Mouse (Mus musculus) spleen, adult 12 weeks (tissue): Measurements from ENCODE around the gene Pla2g12b.

Experiments
- DNase-seq: peaks from one replicate; pipeline ENCODE4 v3.0.0; 2022; ENCODE audit warnings: low spot score

The Pla2g12b gene

DNA sequence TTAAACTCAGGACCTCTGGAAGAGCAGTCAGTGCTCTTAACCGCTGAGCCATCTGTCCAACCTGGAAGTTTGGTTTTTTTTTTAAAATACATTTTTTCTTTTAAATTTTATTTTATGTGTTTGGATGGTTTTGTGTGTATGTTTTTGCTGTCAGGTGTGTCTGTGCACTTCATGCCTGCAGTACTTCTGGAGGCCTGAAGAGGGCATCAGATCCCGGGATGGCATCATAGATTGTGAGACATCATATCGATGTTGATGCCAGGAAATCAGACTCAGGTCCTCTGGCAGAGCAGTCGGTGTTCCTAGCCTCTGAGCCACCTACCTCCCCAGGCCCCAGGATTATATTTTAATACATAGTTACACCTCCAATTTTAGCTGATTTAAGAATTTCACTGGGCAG lies 10.3 kb downstream of the Pla2g12b start:
- DNase-seq: no peak

DNA sequence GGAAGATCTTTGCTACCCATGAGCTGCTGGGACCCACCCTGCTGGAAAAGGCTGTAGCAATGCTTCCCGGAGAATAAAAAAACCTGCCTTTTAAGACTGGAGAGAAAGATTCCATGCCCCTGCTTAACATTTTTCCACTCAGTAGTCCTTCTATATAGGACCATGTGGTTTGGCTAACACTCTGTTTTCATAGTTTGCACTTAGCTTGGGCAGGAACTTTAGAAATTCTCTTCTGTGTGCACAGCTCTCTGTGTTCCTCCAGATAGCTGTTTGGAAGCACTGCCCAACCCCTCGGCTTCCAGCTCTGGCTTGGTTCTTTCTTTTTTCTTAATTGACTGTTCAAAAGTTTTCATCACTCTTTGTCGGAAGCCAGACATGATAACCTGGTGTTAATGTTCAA lies 13.2 kb downstream of the Pla2g12b start:
- DNase-seq: no peak

DNA sequence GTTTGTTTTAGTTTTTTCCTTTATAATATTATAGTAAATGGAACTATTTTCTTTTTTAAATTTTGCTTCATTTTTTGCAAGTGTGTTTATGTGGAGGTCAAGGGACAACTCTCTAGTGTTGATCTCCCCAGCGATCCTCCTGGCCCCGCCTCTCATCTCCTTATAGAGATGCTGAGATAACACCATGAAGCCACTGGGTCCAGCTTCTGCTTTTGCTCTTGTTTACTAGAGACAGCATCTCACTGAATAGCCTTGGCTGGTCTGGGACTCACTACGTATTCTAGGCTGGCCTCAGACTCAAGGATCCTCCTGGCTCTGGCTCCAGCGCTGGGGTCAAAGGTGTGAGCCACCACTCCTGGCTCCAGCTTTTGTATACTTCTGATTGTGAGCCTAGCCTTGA lies 16.1 kb downstream of the Pla2g12b start:
- DNase-seq: no peak

DNA sequence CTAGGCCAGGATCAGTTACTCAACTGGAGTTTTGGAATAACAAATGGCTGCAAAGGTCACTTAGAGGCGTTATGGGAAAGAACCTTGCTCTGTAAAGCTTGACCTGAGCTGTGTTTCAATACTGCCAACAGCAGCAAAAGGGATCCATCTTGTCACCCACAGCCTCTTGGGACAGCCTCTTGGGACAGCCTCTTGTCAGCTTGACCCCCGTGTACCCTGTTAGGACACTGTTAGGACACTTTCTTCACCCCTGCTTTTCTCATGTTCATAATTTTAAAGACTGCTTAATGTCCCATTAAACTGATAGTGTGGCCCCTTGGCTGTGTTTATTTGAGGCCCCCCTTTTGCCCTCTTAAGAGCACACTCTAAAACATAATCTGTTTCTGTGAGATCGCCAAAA lies 21.0 kb downstream of the Pla2g12b start:
- no peak for DNase-seq

DNA sequence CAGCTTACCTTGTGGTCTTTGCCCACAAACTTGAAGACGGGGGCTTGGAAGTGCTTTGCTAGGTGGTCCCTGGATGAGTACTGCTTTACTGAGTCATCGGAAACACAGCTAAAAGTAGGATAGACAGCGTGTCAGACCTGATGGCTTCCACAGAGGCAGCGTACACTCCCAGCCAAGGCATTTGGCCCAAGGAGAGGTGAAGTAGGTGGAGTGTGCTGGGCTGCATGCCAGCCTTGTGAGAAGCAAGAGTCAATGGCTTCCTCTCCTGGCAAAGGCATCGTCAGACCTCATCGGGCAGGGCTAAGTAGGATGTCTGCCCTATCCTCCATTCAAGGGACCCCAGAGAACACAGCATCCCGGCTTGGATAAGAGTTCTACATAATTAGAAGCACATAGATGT lies 21.9 kb downstream of the Pla2g12b start:
- no peak for DNase-seq

DNA sequence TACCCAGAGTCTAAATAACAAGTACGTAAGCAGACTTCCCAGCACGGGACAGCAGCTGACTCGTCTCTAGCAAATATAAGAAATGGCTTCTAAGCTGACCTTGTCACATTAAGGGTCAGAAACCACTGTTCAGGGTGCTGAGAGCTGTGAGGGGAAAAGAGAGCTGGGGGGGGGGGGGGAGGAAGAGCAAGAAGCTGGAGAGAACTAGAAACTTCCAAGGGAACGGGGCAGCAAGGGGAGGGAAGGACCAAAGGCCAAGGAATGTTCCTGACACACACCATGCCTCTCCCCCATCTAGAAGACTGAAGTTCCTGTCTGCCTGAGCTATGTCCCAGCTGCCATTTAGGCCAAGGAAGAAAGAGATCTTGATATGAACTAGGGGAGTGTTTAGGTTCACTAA lies 22.9 kb downstream of the Pla2g12b start:
- DNase-seq: no peak

DNA sequence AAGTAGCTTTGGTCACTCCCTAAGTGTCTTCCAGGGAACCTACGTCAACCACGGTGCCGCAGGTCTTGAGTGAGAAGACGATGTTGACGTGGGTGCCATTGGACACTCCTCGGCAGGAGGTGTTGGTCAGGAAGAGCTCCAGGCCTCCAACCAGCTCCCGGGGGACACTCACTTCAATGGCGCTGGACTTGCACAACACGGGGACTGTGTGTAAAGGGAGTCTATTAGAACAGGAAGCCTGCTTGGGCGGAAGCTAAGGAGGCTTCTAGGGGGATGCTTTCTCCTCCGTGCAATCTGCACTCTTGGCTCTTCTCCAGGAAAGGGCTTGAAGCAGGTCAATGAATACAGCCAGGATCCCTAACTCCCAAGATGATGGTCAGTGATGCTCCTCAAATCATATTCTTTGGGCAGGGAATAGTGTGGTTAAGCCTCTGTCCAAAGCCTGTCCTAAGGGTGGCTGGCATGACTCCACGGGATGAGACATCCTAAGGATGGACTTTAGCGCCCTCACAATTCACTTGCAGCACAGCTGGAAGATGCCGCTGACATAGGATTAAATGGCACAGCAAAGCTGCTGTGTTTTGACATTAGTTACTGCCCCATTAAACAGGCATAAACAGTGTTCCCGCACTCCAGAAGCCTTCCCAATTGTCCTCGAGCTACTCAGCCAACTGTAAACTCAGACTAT lies 26.1 kb downstream of the Pla2g12b start:
- DNase-seq: no peak

DNA sequence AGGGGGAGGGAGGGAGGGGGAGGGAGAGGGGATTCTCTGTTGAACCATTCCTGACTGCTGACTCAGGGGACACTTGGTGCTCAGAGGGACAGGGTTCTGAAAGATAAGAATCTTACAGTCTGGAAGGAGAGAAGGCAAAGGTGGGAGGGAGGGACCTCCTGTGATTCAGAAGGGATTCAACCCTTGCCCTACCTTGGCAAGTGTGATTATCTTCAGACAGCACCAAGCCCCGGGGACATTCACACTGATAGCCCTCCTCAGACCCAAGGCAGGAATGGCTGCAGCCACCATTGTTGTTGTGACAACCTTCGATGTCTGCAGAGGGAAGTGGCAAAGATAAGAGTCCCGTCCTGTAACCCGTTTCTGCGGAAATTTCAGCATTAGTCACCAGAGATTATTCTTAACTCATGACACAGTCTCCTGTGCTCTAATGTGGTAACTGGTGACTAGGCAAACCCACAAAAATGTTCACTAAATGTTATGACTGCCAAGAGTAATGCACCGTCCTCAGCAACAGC lies 27.3 kb downstream of the Pla2g12b start:
- no peak for DNase-seq

DNA sequence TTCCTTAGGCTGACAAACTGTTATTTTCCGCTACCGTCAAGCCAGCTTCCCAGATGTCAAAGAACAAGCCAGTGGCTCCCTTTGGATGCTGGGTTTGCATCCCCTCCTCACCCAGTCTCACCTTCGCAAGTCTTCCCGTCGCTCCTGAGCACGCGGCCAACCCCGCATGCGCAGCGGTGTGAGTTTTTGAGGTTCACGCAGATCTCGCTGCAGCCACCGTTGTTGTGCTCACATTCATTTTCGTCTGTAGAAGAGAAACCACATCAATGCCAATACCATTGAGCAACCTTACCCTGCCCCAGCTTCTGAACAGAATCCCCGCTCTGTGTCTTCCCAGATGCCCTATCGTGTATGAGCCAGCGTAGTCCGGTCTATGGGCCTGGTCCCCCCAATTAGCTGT lies 32.3 kb downstream of the Pla2g12b start:
- DNase-seq: no peak

DNA sequence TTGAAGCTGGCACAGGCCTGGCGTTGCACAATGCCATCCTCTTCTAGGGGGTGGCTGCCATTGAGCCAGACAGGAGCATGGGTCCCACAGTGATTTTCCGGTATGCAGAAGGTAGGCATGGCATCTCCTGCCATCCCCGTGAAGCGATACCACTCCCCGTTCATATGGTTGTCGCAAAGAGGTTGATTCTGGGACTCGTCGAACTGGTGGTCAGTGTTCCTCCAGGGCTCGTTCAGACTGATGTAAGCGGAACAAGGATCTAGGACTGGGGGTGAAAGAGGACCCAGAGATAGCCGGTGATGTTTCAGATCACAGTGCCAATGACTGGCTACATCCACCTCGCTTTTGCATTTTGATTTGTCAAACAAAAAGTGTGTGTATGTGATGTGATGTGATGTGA lies 35.2 kb downstream of the Pla2g12b start:
- DNase-seq: no peak

DNA sequence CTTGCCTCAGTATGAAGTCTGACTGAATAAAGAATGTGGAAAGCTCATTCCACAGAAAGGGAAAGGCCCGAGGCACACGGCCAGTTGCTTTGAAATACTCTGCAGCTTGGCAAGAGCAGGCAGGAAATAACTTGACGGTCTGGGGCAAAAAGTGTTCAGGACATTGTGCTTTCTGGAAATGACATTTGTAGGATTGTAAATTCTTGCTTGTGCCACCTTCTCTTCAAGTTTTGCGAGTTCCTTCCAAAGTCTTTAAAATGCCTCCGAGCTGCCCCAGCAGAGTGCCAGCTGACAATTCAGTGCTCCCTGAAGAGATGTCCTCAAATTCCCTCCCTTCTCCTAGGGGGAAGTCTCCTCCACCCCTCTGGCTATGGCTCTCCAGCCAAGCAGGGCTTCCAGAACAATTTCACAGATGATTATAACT lies 36.1 kb downstream of the Pla2g12b start:
- no peak for DNase-seq

DNA sequence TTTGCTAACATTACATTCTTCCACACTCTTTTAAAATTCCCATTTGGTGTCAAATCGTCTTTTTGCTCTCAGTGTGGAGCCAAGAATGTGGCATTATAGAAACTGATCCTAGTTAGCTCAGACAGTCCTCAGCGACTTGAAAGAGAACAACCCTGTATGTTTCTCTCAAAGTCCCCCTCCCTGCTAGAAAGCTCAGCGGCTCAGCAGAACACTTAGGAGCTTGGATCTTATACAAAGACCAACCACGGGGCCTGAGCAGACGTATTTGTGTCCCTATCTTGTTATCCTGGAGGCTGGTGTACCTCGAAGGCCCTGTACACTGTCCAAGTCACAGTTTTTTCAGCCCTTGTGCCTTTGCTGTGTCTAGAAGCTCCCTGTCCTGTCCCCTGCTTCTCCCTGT lies 36.7 kb downstream of the Pla2g12b start:
- no peak for DNase-seq

DNA sequence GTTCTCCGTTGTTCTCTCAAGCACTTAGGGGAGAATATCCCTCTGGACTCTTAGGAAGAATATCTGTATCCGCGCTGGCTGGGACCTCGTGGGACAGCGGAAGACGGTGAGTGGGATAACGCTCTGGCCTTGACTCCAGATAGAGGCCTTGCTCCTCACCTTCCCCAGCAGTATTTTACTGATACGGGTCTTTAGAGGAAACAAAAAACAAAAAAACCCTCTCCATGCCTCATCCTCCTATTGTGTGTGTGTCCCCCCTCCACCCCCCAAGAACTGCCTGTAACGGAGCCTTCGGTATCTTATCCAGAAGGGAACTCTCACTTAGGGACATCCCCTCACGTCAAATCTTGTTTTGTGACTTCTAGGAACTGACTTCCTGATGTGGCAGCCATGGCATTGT lies 38.3 kb downstream of the Pla2g12b start, which contains the start of gene Oit3:
Oit3 (minus strand) TSS at position 44 of the 400 bp plus-strand sequence.
- no peak for DNase-seq

DNA sequence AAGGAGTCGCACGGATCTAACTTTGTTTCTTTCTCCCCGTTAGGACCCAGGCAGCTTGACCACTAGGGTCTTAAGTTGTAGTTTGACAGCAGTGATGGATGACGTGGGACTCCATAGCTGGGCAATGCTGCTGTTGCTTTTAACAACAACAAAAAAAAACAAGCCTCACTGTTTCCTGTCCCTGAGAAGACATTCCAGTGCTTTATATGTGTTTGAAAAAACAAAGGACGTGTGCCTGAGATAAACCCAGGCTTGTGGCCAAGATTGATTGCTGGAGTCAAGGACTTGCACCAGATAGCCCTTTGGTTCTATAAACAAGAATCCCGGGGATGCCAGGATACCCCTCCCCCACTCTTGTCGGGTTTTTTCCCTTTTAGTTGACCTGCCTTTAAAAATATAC lies 39.8 kb downstream of the Pla2g12b start:
- no peak for DNase-seq

DNA sequence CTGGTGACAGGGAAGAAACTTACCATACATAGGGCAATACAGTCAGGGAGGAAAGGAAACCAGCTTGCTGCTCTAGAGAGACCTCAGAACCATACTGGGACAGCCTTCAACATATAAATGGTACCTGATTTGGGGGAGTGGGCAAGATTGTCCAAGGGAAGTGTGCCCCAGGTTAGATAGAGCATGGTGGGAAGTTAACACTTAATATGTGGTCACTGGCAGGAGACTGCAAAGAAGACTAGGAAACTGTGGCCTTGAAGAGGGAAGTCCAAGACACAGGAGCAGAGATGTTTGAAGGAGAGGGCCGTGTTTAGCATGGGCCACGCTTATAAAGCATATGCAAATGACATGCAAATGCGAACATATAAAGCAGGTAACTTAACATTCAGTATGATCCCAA lies 40.6 kb downstream of the Pla2g12b start:
- DNase-seq: no peak

DNA sequence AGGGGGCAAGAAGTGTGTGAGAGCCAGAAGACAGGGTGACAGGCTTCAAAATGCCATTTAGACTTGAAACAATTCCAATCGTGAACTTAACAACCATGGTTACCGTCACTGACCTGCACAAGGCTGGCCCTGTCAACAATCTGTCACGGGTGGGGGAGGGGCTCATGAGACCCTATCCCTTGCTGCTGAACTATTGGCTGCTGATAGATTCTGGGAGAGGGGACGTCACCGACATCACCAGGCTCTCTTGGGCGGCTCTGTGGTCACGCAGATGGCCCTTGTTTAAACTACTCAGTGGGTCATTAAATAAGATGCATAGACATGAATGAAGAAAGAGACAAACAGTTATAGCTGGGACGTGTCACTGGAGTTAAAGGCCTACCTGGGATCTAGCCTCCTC lies 41.2 kb downstream of the Pla2g12b start:
- no peak for DNase-seq

DNA sequence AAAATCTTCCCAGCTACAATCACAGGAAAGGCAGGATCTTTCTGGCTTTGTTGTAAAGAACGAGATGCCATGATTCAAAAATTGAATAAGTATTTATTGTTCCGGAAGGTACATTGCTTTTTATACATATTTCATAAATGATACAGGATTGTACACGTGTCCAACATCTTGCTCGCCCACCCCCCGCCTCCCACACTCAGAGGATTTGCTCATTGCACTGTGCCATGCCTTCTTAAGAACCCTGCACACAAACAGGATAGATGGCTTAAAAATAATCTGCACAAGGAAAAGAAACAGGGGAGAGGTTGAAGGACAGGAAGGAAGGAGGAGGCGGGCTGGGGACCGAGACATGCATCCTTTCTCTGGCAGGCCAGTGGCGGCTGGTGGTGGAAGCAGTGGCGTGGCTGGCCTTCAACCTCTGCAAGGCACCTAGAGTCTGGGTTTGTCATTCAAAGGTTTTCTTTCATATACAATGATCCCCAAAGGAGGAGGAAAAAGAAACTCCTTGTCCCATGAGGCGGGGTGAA lies 43.5 kb downstream of the Pla2g12b start:
- no peak for DNase-seq

DNA sequence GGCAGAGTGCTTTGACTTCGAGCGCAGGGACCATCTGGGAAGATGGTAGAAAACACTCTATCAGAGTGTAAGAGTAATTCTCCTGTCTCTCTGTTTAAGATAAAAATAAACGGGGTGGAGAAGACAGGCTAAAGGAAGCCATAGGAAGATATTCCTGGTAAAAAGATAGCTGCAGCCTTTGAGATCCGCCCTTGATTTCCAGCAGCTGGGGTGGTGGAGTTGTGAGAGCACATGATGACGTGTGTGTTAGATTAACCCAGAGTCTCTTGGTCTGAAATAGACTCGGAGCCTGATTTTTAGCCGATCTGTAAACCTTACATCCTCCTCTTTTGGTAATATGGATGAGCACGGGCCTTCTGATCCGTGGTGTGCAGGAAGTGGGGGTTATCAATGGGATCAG lies 44.1 kb downstream of the Pla2g12b start:
- DNase-seq: no peak

DNA sequence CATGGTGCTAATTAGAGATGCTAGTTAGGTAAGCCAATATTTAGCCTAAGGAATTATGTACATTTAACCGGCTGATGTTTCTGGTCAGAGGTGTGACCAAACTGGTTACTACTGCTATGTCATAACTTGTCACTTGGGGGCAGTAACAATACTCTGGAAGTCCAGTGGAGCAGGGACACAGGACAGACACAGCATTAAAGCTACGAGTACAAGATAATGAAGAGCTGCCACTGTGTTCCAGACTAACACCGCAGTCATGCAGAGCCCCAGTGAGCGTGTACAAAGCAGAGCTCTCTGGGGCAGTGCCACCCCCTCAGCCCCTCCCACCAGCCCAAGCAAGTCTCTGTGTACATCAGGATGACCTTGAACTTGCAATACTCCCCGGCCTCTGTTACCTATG lies 48.4 kb downstream of the Pla2g12b start:
- no peak for DNase-seq

DNA sequence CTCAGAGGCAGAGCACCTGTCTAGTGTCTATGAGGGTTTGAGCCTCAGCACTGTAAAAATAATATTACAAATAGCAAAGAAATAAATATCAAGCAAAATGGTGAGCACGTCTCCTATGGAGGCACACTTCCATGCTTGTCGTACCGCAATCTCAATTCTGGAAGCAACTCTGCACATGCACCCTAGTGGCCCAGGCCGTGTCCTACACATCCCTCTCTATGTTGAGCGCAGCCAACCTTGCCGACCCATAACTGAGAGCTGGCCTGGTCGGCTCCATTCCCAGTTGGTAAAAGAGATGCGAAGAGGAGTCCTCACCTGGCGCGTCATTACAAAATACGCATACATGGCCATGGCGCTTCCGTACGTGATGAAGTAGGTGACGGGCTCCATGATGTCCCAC lies 51.2 kb downstream of the Pla2g12b start:
- no peak for DNase-seq

DNA sequence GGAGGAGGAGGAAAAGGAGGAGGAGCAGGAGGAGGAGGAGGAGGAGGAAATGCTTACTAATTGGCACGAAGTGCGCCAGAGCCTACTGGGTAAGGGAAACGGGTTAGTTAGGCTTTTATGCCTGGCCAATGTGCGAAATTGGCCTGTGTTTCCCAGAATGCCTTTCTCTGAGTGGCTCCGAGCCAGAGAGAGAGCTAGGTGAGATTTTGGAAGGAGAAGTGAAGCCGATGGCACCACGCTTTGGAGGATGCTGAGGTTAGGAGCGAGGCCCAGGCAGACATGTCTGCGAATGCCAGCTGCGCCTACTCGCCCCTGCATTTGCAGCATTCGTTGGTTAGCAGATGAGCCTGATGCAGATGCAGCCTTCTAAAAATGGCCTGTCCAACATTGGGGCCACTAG lies 56.3 kb downstream of the Pla2g12b start:
- DNase-seq: no peak

DNA sequence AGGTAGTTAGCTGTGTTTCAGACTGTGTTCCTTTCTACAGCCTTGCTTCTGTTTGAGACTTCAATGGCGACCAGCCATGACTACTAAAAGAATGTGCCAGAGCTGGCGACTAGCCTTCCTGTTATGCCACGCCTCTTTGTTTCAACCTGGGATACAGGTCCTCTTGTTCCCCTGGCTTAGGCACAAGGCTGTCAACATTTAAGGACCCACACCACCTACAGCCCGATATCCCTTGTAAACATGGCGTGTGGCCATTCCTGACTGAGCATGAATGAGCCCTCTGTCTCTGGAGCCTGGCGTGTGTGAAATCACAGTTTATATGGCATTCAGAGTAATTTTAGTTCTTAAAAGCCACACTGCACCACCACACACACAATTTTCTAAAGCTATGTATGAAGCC lies 58.8 kb downstream of the Pla2g12b start:
- DNase-seq: no peak

DNA sequence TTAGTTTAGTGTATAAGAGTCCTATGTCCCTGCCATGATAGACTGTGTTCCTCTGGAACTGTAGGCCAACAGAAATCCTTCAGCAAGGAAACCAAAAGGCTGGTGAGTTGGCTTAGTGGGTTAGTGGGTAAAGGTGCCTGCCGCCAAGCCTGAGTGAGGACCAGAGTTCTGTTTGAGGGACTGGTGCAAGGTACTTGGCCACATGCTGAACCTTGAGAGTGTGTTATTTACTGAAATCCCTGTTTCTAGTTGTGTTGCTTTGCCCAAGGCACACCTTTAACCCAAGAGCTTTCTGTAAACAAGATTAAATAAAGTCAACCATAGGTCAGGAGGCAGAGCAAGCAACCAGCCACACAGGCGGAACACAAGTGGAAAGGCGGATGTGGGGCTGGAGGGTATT lies 62.1 kb downstream of the Pla2g12b start:
- no peak for DNase-seq

DNA sequence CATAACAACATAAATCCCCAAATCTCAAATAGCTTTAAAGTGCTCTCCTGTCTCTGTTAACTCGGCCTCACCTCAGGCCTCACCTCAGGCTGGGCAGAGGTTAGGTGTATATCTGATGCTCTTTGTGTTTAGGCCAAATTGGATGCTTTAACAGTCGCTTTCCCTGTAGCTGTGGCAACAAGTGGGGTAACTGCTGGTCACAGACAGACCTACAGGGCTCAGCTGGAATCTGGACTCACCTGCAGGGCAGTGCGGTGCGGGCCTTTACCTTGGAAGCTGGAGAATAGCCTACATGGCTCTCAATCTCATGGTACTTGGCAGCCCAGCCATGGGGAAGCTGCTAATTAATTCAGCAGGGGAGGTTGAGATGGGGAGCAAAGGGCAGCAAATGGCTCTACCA lies 63.2 kb downstream of the Pla2g12b start:
- no peak for DNase-seq
